Mouse (Mus musculus): Measurements from ENCODE around the gene Adam29. TPM values are rescaled to one million over a fixed set of nuclear protein-coding genes. Genes with fewer than 3 reads are reported as not detected.

Adam29 gene
- total RNA-seq (2021), result not detected

DNA sequence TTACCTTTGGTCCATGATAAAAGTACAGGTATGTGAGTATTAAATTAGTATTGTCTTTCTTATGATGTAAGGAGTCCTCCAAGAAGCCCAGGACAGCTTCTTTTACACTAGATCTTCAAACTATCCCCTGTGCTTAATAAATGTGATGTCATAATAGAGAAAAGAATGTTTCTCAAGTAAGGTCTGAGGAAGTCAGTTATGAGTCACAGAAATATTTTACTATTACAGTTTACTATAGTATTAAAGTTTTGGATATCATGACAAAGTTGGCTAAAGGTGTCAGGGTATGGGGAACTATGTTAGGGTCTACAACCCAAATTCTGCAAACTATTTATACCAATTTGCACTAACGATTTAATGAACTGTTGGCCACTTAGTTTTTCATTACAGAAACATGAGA is at the start of gene Adam29:
Gene Adam29 (minus strand): TSS at position 101 of the 400 bp plus-strand sequence.
- DNase-seq (ENCODE audit: low spot score in 2 of 2), result no peak
- intact Hi-C loops (cut with DNase I), result no loop called here

DNA sequence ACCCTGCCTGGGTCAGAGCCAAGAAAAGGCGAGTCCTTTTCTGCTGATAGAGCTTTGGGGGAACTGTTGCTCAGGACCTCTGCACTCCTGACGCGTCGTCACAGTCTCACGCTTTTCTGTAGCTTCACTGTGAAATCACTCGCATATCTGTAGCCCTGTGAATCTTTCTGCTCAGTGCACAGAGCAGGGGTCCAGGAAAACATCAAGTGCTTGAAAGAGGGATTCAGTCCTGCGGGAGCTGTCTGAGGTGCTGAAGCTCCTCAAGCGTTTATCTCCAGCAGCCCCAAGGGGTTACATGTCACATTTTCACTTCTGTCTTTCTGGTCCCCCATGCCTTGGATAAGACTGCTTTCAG is 33.8 kb upstream of the Adam29 start:
- intact Hi-C loops (cut with DNase I), result no loop called here
- no peak for DNase-seq (ENCODE audit: low spot score in 2 of 2)

DNA sequence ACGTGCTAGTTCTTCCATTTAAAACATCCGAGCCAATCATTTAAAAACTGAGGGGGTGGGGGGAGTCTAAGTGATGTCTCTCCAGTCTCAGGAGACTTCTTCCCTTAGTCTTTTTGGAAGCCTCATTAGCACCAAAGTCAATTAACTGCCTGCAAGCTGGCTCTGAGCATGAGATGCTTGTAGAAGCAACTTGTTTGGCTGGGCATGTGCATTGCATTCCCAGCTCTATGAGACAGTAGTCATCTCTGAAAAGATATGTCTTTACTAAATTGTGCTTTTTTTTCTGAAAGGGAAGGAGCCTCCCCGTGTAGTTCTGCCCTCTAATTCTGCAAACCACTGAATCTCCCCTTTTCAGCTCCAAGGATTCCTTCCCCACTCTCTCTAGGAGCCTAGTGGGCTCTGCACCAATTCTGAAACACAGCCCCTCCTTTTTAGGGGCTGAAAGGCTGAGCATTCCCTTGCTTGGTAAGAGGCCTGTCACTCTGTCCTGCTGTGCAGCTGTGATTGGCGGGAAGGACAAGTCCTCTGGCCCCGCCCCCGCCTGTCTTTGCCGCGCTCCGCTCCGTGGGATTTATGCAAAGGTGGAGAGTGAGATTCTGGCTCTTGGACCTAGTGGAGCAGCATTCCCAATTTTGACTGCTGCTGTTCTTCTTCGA is 33.2 kb upstream of the Adam29 start, which contains the start of gene Glra3:
Gene Glra3 (plus strand): TSS at position 591 of the 656 bp plus-strand sequence.
- DNase-seq (ENCODE audit: low spot score in 2 of 2), result peak; percentile 60 to 73
- intact Hi-C loops (cut with DNase I), result no loop called here

Other genes starting within 250 kb of the Adam29 start
- gene Glra3, start 33.5 kb upstream of the Adam29 start, total RNA-seq (2021), result 1 to 10 TPM; 8.2 to 9.6 TPM